Mouse (Mus musculus): ENCODE measurements at regions not wholly inside any gene's neighbourhood (a gene's known extent, or its start where the extent isn't known, plus 50 kb on each side); places are given as distances from the start of the nearest gene placed in this dataset.

- TF ChIP-seq CTCF (IDR thresholded peaks at IDR 0.05; ENCODE audit: extremely low read depth, insufficient read length, insufficient replicate concordance, low read depth, low read length) (no peak), POLR2A (IDR thresholded peaks at IDR 0.05; ENCODE audit: low read depth, low read length) (no peak)
These were observed 116.7 kb downstream of the Olig3 start for GRCm38 (mm10) chr10:19472949-19473535.

Measured in small intestine, adult 2 months (tissue).